Mouse (Mus musculus) midbrain, embryonic 12.5 days (tissue): ENCODE measurements at regions not wholly inside any gene's neighbourhood (a gene's known extent, or its start where the extent isn't known, plus 50 kb on each side); places are given as distances from the start of the nearest gene placed in this dataset.

Experiments
- ATAC-seq: fragments of 200-750 bp; cut with Nextera tagmentation; 2 replicates; pipeline ENCODE4 v1.8.0; 2017; ENCODE audit warnings: low read depth, moderate TSS enrichment, moderate library complexity; ENCODE audit not compliant: low FRiP score
- H3K27ac ChIP-seq: fragments of 300-500 bp; sonication (generic); replicated peaks from 2 replicates; pipeline ENCODE4 v1.5.1; 2016; ENCODE audit warnings: mild to moderate bottlenecking
- H3K27me3 ChIP-seq: fragments of 300-500 bp; sonication (generic); 2 replicates; pipeline ENCODE4 v1.6.1; 2016; ENCODE audit warnings: mild to moderate bottlenecking
- H3K36me3 ChIP-seq: fragments of 300-500 bp; sonication (generic); 2 replicates; pipeline ENCODE4 v1.6.1; 2016
- H3K4me1 ChIP-seq: fragments of 300-500 bp; sonication (generic); 2 replicates; pipeline ENCODE4 v1.6.1; 2016
- H3K4me2 ChIP-seq: fragments of 300-500 bp; sonication (generic); replicated peaks from 2 replicates; pipeline ENCODE4 v1.6.1; 2016; ENCODE audit warnings: mild to moderate bottlenecking, moderate library complexity
- H3K4me3 ChIP-seq: fragments of 300-500 bp; sonication (generic); 2 replicates; pipeline ENCODE4 v1.5.1; 2016; ENCODE audit warnings: mild to moderate bottlenecking
- H3K9ac ChIP-seq: fragments of 300-500 bp; sonication (generic); replicated peaks from 2 replicates; pipeline ENCODE4 v1.6.1; 2016; ENCODE audit warnings: mild to moderate bottlenecking, moderate library complexity
- H3K9me3 ChIP-seq: fragments of 300-500 bp; sonication (generic); 2 replicates; pipeline ENCODE4 v1.6.1; 2016; ENCODE audit warnings: mild to moderate bottlenecking
- WGBS: fragments of 180-500 bp; shearing (Covaris S2); methylation state at CpG from one replicate; pipeline ENCODE4 v1.1.7; 2016; 5-methylcytosine and 5-hydroxymethylcytosine counted together

- ATAC-seq, result no peak
- no peak overlapping the region for H3K4me3 ChIP-seq
- WGBS, result 89% methylated on average over 4 of the region's 4 CpGs
- H3K4me2 ChIP-seq, result no peak overlapping the region
- H3K27ac ChIP-seq, result no peak overlapping the region
- H3K4me1 ChIP-seq, result no peaks in the 10 kb centered on the region
- no peaks in the 10 kb centered on the region for H3K9me3 ChIP-seq
- H3K36me3 ChIP-seq, result no peaks in the 10 kb centered on the region
- H3K9ac ChIP-seq, result no peak overlapping the region
- no peaks in the 10 kb centered on the region for H3K27me3 ChIP-seq
Observed at GRCm38 (mm10) chr15:31141750-31142149, 82.4 kb upstream of the Dap start.

DNA sequence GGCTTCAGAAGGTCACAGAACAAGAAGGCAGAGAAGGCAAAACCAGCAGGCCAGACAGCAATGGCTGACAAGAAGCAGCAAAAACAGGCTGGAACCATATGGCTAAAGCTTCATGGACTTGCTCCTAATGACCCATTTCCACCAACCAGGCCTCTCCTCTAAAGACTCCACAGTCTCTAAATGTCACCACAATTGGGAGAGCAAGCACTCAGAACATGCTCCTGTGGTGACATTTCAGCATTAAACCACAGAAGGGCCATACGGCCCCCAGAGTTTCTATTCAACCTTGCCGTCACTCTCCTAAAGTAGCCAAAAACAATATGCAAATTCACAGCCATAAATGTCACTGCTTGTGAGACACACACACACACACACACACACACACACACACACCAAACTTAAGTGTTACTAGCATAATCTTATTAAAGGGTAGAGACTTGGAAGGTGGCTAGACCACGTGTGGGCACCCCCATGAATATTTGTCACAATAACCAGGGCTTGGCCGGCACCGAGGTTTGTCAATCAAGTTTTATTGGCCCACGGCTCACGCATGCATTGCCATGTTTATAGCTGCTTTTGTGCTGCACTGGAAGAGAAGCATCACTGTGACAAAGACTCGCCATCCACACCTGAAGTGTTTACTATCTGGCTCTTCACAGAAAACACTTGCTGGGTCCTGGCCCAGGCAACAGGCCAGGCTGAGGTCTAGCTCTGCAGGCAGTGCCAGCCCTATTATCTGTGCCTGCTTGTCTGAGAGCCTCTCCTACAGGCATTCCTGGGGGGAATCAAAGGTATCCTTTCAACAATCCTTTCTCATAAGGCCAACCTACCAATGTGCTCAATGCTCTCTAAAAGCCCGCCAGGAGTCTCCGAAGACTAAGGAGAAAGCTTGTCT is 75.6 kb upstream of the Dap start:
- H3K4me2 ChIP-seq, result no peak overlapping the region
- H3K4me3 ChIP-seq, result no peak overlapping the region
- H3K36me3 ChIP-seq, result no peaks in the 10 kb centered on the region
- no peaks in the 10 kb centered on the region for H3K27me3 ChIP-seq
- no peak overlapping the region for H3K9ac ChIP-seq
- no peak overlapping the region for H3K27ac ChIP-seq
- H3K9me3 ChIP-seq, result no peaks in the 10 kb centered on the region
- H3K4me1 ChIP-seq, result no peaks in the 10 kb centered on the region
- no peak for ATAC-seq
- 92% methylated on average over 10 of the region's 10 CpGs for WGBS

GRCm38 (mm10) chr15:31149855-31150254 is 74.3 kb upstream of the Dap start:
- no peak overlapping the region for H3K4me2 ChIP-seq
- no peak overlapping the region for H3K27ac ChIP-seq
- no peaks in the 10 kb centered on the region for H3K4me1 ChIP-seq
- WGBS, result 87% methylated on average over 2 of the region's 2 CpGs
- H3K9ac ChIP-seq, result no peak overlapping the region
- 0 out of 2 replicates have a peak, but pooled peaks have one; percentile 2 for ATAC-seq
- no peaks in the 10 kb centered on the region for H3K36me3 ChIP-seq
- H3K9me3 ChIP-seq, result no peaks in the 10 kb centered on the region
- no peak overlapping the region for H3K4me3 ChIP-seq
- no peaks in the 10 kb centered on the region for H3K27me3 ChIP-seq

DNA sequence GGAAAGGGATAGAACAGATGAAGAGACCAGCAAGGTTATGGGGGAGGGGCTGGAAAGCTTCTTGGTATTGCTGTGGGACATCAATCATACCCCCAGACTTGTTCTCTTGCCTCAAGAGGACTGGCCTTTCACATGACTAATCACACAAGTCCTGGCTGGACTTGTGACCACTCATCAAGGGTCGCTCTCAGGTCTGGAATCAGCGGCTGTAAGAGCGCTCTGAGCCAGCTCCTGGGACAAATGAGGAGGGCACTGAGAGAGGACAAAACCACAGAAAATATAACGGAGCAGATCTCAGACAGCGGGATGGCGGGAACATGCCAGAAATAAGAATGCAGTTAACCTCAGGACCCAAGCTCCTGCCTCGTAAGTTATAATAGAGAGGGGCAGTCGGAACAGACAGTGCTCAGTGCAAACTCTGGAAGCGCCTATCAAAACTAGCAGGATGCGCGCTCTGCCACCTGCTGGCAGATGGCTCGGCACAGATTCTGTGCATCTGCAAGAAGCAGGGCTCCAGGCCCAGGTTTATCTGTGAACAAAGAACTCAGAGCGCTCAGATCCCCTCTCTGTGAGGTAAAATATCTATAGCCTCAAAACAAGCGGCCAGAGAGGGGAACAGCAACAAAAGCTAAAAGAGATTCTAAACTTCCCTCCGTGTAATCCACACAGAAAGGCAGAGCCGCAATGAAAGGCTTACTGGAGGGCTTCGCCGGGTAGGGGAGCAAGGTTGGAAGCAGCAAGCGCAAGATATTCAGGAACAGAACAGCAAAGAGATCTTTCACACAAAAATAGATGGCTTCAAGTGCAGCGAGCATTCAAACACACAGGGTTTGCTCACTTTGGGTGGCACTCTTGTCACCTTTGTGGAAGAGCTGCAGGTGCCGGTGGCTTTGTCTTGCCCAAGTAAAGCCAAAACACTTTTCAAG is 73.3 kb upstream of the Dap start:
- H3K4me2 ChIP-seq, result peak overlapping the region; percentile 30
- H3K27me3 ChIP-seq, result no peaks in the 10 kb centered on the region
- no peaks in the 10 kb centered on the region for H3K4me1 ChIP-seq
- H3K4me3 ChIP-seq, result no peak overlapping the region
- no peaks in the 10 kb centered on the region for H3K36me3 ChIP-seq
- 29% methylated on average over 21 of the region's 21 CpGs for WGBS
- H3K27ac ChIP-seq, result no peak overlapping the region
- H3K9me3 ChIP-seq, result no peaks in the 10 kb centered on the region
- no peak overlapping the region for H3K9ac ChIP-seq
- peak; percentile 86 for ATAC-seq

GRCm38 (mm10) chr15:31155141-31155540 is 69.0 kb upstream of the Dap start:
- Histone ChIP-seq H3K27me3 (no peaks in the 10 kb centered on the region), H3K9ac (no peak overlapping the region), H3K9me3 (no peaks in the 10 kb centered on the region), H3K4me3 (no peak overlapping the region), H3K4me2 (no peak overlapping the region), H3K36me3 (no peaks in the 10 kb centered on the region), H3K27ac (no peak overlapping the region), H3K4me1 (no peaks in the 10 kb centered on the region)
- ATAC-seq, result no peak
- 66% methylated on average over 9 of the region's 9 CpGs for WGBS

DNA sequence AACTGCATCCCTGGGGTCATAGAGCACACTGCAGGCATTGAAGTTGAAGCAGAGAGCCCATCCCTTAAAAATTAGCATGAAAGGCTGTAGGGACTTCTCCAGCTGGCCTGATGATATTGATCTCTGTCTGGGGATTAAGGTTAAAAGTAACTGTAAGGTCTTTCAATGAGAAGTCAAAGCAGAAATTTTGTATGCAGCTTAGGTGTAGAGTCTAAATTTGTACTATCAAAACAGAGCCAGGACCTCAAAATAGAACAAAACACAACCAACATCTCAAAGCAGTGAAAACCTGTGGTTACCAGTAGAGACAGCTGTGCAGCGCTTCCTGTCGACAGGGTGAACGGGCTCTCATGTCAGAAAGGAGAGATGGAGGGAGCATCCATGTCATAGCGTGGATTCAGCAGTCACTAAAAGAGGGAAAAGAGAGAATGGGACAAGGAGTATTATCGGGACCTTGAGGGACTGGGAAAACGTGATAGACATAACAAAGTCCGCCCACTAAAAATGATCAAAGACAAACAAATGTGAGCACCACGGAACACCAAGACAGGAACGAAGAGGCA is 57.5 kb upstream of the Dap start:
- Histone ChIP-seq H3K27me3 (no peaks in the 10 kb centered on the region), H3K27ac (no peak overlapping the region), H3K4me1 (no peaks in the 10 kb centered on the region), H3K9me3 (no peaks in the 10 kb centered on the region), H3K4me3 (no peak overlapping the region), H3K36me3 (no peaks in the 10 kb centered on the region), H3K4me2 (no peak overlapping the region), H3K9ac (no peak overlapping the region)
- WGBS, result 84% methylated on average over 9 of the region's 9 CpGs
- no peak for ATAC-seq

DNA sequence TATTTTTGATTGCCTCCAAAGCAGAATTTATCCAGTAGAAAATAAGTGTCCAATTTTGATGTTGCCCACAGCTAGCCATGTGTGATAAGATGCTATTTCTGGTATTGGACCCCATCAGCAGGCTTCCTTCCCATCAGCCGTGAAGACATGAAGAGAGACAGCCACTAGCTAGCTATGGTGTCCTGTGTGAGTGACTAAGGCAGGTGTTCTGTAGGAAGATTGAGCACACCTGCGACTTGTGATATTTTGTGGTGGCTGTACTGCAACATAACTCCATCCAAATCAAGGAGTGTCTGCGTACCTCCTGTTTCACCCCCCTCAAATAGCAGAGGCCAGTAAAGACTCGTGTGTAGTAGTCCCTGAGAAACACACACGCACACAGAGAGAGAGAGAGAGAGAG is 56.6 kb upstream of the Dap start:
- Histone ChIP-seq H3K9me3 (no peaks in the 10 kb centered on the region), H3K9ac (no peak overlapping the region), H3K4me3 (no peak overlapping the region), H3K36me3 (no peaks in the 10 kb centered on the region), H3K27ac (no peak overlapping the region), H3K4me1 (no peaks in the 10 kb centered on the region), H3K27me3 (no peaks in the 10 kb centered on the region), H3K4me2 (no peak overlapping the region)
- WGBS, result 94% methylated on average over 5 of the region's 5 CpGs
- no peak for ATAC-seq

DNA sequence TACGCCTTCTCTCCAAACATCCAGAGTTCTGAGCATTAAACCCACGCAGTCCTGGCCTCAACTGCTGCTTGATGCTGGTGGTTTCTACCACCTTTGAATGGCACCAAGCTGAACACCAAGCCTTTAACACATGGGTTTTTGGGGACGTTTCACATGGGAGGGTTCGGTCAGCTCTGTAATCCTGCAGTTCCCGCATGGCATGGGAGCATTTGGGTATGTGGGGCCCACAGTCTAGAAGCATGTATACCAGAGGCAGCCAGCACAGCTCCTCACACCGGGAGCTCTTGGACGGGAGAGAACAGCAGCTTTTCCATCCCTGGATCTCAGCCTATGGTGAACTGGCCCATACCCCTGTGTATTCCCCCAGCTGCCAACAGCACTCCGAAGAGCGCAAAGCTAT is 55.9 kb upstream of the Dap start:
- Histone ChIP-seq H3K9me3 (no peaks in the 10 kb centered on the region), H3K9ac (no peak overlapping the region), H3K27ac (no peak overlapping the region), H3K27me3 (no peaks in the 10 kb centered on the region), H3K4me2 (no peak overlapping the region), H3K36me3 (no peaks in the 10 kb centered on the region), H3K4me3 (no peak overlapping the region), H3K4me1 (no peaks in the 10 kb centered on the region)
- no peak for ATAC-seq
- 87% methylated on average over 9 of the region's 9 CpGs for WGBS

- Histone ChIP-seq H3K36me3 (no peaks in the 10 kb centered on the region), H3K9ac (no peak overlapping the region), H3K4me3 (no peak overlapping the region), H3K9me3 (no peaks in the 10 kb centered on the region), H3K4me1 (no peaks in the 10 kb centered on the region), H3K4me2 (no peak overlapping the region), H3K27me3 (no peaks in the 10 kb centered on the region), H3K27ac (no peak overlapping the region)
- 71% methylated on average over 6 of the region's 6 CpGs for WGBS
- ATAC-seq, result no peak
Observed at GRCm38 (mm10) chr15:31173309-31174115, 50.6 kb upstream of the Dap start.
